Mouse (Mus musculus) embryonic fibroblast, embryonic 13.5 days (primary cell): ENCODE results near the gene Atp6v1g2.

Experiments
- CTCF ChIP-seq: IDR thresholded peaks from 2 replicates; pipeline ENCODE4 v1.5.1; 2011; ENCODE audit warnings: mild to moderate bottlenecking, control low read depth, low read length, moderate library complexity, borderline replicate concordance; ENCODE audit not compliant: insufficient read depth
- POLR2A ChIP-seq: IDR thresholded peaks from 2 replicates; pipeline ENCODE4 v1.6.1; 2011; ENCODE audit warnings: low read depth, mild to moderate bottlenecking, control low read depth, low read length, moderate library complexity

- TF ChIP-seq CTCF = no peak
- no peak for TF ChIP-seq POLR2A
Observed at GRCm38 (mm10) chr17:35209785-35210535, 23.5 kb upstream of the Atp6v1g2 start.
